ENCODE assay signal across 9 mouse cellular contexts in the genomic region with DNA sequence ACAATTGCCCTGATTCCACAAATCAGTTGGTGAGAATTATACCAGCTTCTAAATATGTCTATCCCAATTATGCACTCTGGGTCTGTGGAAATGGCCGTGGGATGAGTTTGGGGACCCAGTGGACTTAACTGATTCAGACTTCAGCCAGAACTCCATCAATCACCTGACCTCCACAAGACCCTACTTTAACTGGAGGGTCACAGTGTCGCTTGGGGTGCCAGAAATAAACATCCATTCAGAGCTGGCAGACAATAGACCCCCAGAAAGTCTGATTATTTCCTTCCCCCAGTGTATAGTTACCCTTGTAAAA. TPM values are rescaled to one million over a fixed set of nuclear protein-coding genes. Genes with fewer than 3 reads are reported as not detected.
DNase-seq lines count a peak whose midpoint lies in the region; ATAC-seq lines count a peak whose summit lies in the region.
"Had no signal": no experiment of that assay in that cellular context is flagged by ENCODE, and none has a peak within 500 bp of the region (broad histone marks: within the 10 kb centered on the region; RNA-seq: fewer than 3 reads in every experiment).

No protein-coding gene starts in this region.

- H3K36me3 ChIP-seq in forebrain, embryonic 10.5 days (replicated peaks), result no peaks in the 10 kb centered on the region
- H3K36me3 ChIP-seq in forebrain, embryonic 12.5 days (replicated peaks), result no peaks in the 10 kb centered on the region
- H3K36me3 ChIP-seq in lung, embryonic 16.5 days (ENCODE audit: control insufficient read depth, insufficient read depth, low read length), result no peaks in the 10 kb centered on the region
- no peaks in the 10 kb centered on the region for H3K36me3 ChIP-seq in neural tube, embryonic 15.5 days

- 67% methylated on average over 2 of the region's 2 CpGs for WGBS in forebrain, embryonic 10.5 days
- 55% methylated on average over 2 of the region's 2 CpGs for WGBS in forebrain, embryonic 12.5 days
- 30% methylated on average over 2 of the region's 2 CpGs for WGBS in lung, embryonic 16.5 days
- WGBS in neural tube, embryonic 15.5 days, result 17% methylated on average over 2 of the region's 2 CpGs

- no peak overlapping the region for H3K9ac ChIP-seq in forebrain, embryonic 12.5 days
- 0 out of 2 replicates have a peak overlapping the region, but pooled peaks have one; percentile 26 for H3K9ac ChIP-seq in lung, embryonic 16.5 days (ENCODE audit: low read length)
- H3K9ac ChIP-seq in neural tube, embryonic 15.5 days (replicated peaks), result no peak overlapping the region

- peak overlapping the region; percentile 12; the same call in 1 of the 2 replicates for H3K4me3 ChIP-seq in forebrain, embryonic 10.5 days
- no peak overlapping the region for H3K4me3 ChIP-seq in forebrain, embryonic 12.5 days (replicated peaks)
- H3K4me3 ChIP-seq in lung, embryonic 16.5 days (ENCODE audit: low read length), result peak overlapping the region; percentile 43
- H3K4me3 ChIP-seq in neural tube, embryonic 15.5 days (replicated peaks), result no peak overlapping the region

- no peaks in the 10 kb centered on the region for H3K4me1 ChIP-seq in forebrain, embryonic 10.5 days
- H3K4me1 ChIP-seq in forebrain, embryonic 12.5 days, result no peaks in the 10 kb centered on the region
- H3K4me1 ChIP-seq in lung, embryonic 16.5 days (replicated peaks; ENCODE audit: control insufficient read depth, insufficient read depth, low read length), result no peaks in the 10 kb centered on the region
- no peaks in the 10 kb centered on the region for H3K4me1 ChIP-seq in neural tube, embryonic 15.5 days

- ATAC-seq in forebrain, embryonic 12.5 days (ENCODE audit: low FRiP score), result no peak
- ATAC-seq in lung, embryonic 16.5 days (ENCODE audit: low read depth), result 0 out of 2 replicates have a peak, but pooled peaks have one; percentile 28
- ATAC-seq in inflammation-experienced regulatory T-cells, adult 6 months, result peak; percentile 28
- no peak for ATAC-seq in neural tube, embryonic 15.5 days (ENCODE audit: low FRiP score)

- H3K27ac ChIP-seq in forebrain, embryonic 10.5 days, result no peak overlapping the region
- no peak overlapping the region for H3K27ac ChIP-seq in forebrain, embryonic 12.5 days
- no peak overlapping the region for H3K27ac ChIP-seq in lung, embryonic 16.5 days (ENCODE audit: low read length)
- H3K27ac ChIP-seq in neural tube, embryonic 15.5 days (replicated peaks), result no peak overlapping the region

- DNase-seq in forebrain, embryonic 10.5 days (ENCODE audit: extremely low spot score, low spot score), result no peak
- DNase-seq in lung, adult 18-20 months, result no peak
- DNase-seq in spleen, postnatal 10 days (ENCODE audit: low spot score in 2 of 2), result no peak
- DNase-seq in thymus, postnatal 10 days (ENCODE audit: low spot score in 2 of 2), result no peak
- DNase-seq: cerebellum, adult 11 months had no signal

- H3K27me3 ChIP-seq in forebrain, embryonic 10.5 days (ENCODE audit: poor library complexity, severe bottlenecking), result no peaks in the 10 kb centered on the region
- H3K27me3 ChIP-seq in forebrain, embryonic 12.5 days, result no peaks in the 10 kb centered on the region
- H3K27me3 ChIP-seq in lung, embryonic 16.5 days (ENCODE audit: control insufficient read depth, insufficient read depth, low read depth, low read length), result no peaks in the 10 kb centered on the region
- no peaks in the 10 kb centered on the region for H3K27me3 ChIP-seq in neural tube, embryonic 15.5 days (replicated peaks)

- no peaks in the 10 kb centered on the region for H3K9me3 ChIP-seq in forebrain, embryonic 10.5 days
- H3K9me3 ChIP-seq in forebrain, embryonic 12.5 days, result no peaks in the 10 kb centered on the region
- no peaks in the 10 kb centered on the region for H3K9me3 ChIP-seq in lung, embryonic 16.5 days (ENCODE audit: control insufficient read depth, low read length)
- no peaks in the 10 kb centered on the region for H3K9me3 ChIP-seq in neural tube, embryonic 15.5 days (replicated peaks)

- no peak overlapping the region for H3K4me2 ChIP-seq in forebrain, embryonic 12.5 days
- peak overlapping the region; percentile 49 for H3K4me2 ChIP-seq in lung, embryonic 16.5 days (ENCODE audit: low read depth, low read length)
- peak overlapping the region; percentile 37 for H3K4me2 ChIP-seq in neural tube, embryonic 15.5 days

RNA-seq across cellular contexts. Expression of a gene that starts 37.0 kb away (rescaled TPM):
- polyA plus RNA-seq in forebrain, embryonic 10.5 days (2016; fragmentation: Nextera tagmentation; extraction: Ambion mirVana), result not detected in 2 replicates
- polyA plus RNA-seq in forebrain, embryonic 12.5 days (2016; fragmentation: Nextera tagmentation; extraction: Ambion mirVana), result not detected in 2 replicates
- not detected in 2 replicates for polyA plus RNA-seq in lung, embryonic 16.5 days (2015; fragmentation: Nextera tagmentation; extraction: Ambion mirVana)
- not detected for polyA plus RNA-seq in inflammation-experienced regulatory T-cells, adult 6 months (2017; shearing (Covaris generic))
- polyA plus RNA-seq in neural tube, embryonic 15.5 days (2015; fragmentation: Nextera tagmentation; extraction: Ambion mirVana), result not detected in 2 replicates

Comparison
In these comparisons a context has a peak if more than half of its experiments do, and no peak if none do; other contexts are left out.
1. H3K4me3 ChIP-seq: peak in forebrain, embryonic 10.5 days (single experiment) and lung, embryonic 16.5 days (single experiment); none in forebrain, embryonic 12.5 days (single experiment) and neural tube, embryonic 15.5 days (single experiment).
2. ATAC-seq: peak in lung, embryonic 16.5 days (single experiment) and inflammation-experienced regulatory T-cells, adult 6 months (single experiment); none in forebrain, embryonic 12.5 days (single experiment) and neural tube, embryonic 15.5 days (single experiment).